Mouse (Mus musculus): ENCODE data around the gene Tex50.

- TF ChIP-seq CTCF (IDR thresholded peaks at IDR 0.05; ENCODE audit: extremely low read depth, insufficient read depth, insufficient read length, insufficient replicate concordance) = no peak
- TF ChIP-seq POLR2A (IDR thresholded peaks at IDR 0.05; ENCODE audit: low read depth, low read length) = no peak
Measured at GRCm38 (mm10) chr1:161160266-161160665, 1.2 kb upstream of the Tex50 start.

All from spleen, adult 2 months (tissue).